Mouse (Mus musculus) CD8-positive naive resting alpha-beta T cell, adult 2 months (primary cell): ENCODE results near the gene Thy1.

ENCODE experiments used
- DNase-seq, 2 experiments: peaks; one replicate each; pipeline ENCODE4 v3.0.0; 2022; ENCODE audit warnings: low read depth in 2 of 2, low spot score in 2 of 2

Gene Thy1

GRCm38 (mm10) chr9:44067241-44067959 lies 24.2 kb downstream of the Thy1 start:
- no peak for DNase-seq

GRCm38 (mm10) chr9:44067960-44068330 lies 24.8 kb downstream of the Thy1 start:
- DNase-seq = no peak

- DNase-seq = no peak
Measured at GRCm38 (mm10) chr9:44069252-44069651, 26.1 kb downstream of the Thy1 start.

GRCm38 (mm10) chr9:44070113-44070843 lies 27.1 kb downstream of the Thy1 start:
- no peak for DNase-seq

GRCm38 (mm10) chr9:44070844-44071231 lies 27.7 kb downstream of the Thy1 start:
- no peak for DNase-seq

GRCm38 (mm10) chr9:44071914-44072598 lies 28.9 kb downstream of the Thy1 start:
- DNase-seq = no peak

GRCm38 (mm10) chr9:44072599-44072915 lies 29.4 kb downstream of the Thy1 start:
- no peak for DNase-seq

- DNase-seq = no peak
Measured at GRCm38 (mm10) chr9:44073115-44073514, 29.9 kb downstream of the Thy1 start.

GRCm38 (mm10) chr9:44074395-44075275 lies 31.5 kb downstream of the Thy1 start:
- DNase-seq = peak; percentile 35 to 46

GRCm38 (mm10) chr9:44075276-44075995 lies 32.3 kb downstream of the Thy1 start:
- DNase-seq = no peak

- no peak for DNase-seq
Measured at GRCm38 (mm10) chr9:44075996-44076763, 33.0 kb downstream of the Thy1 start.

GRCm38 (mm10) chr9:44076764-44077120 lies 33.6 kb downstream of the Thy1 start:
- peak in 1 of 2 experiments; percentile 53 for DNase-seq

GRCm38 (mm10) chr9:44077266-44077910 lies 34.2 kb downstream of the Thy1 start:
- no peak for DNase-seq

- DNase-seq = no peak
Measured at GRCm38 (mm10) chr9:44078136-44078797, 35.1 kb downstream of the Thy1 start.

GRCm38 (mm10) chr9:44078955-44079756 lies 36.0 kb downstream of the Thy1 start:
- DNase-seq = no peak

GRCm38 (mm10) chr9:44079997-44080780 lies 37.0 kb downstream of the Thy1 start:
- DNase-seq = no peak

- DNase-seq = no peak
Measured at GRCm38 (mm10) chr9:44080953-44081352, 37.8 kb downstream of the Thy1 start.
